Mouse (Mus musculus) lung, adult 2 months (tissue): Measurements from ENCODE around the gene Atoh8.
A peak's percentile ranks its signal among the peaks of the same experiment; 100 is the strongest.

ENCODE experiments used
- CTCF ChIP-seq: fragments of 200-500 bp; IDR thresholded peaks from 2 replicates; pipeline ENCODE4 v1.5.1; 2011; ENCODE audit warnings: mild to moderate bottlenecking, low read length, control low read depth; ENCODE audit not compliant: insufficient read depth
- POLR2A ChIP-seq: fragments of 200-500 bp; IDR thresholded peaks from 2 replicates; pipeline ENCODE4 v1.6.1; 2011; ENCODE audit warnings: low read depth, mild to moderate bottlenecking, control low read depth, low read length, borderline replicate concordance; ENCODE audit errors: extremely low read depth

DNA sequence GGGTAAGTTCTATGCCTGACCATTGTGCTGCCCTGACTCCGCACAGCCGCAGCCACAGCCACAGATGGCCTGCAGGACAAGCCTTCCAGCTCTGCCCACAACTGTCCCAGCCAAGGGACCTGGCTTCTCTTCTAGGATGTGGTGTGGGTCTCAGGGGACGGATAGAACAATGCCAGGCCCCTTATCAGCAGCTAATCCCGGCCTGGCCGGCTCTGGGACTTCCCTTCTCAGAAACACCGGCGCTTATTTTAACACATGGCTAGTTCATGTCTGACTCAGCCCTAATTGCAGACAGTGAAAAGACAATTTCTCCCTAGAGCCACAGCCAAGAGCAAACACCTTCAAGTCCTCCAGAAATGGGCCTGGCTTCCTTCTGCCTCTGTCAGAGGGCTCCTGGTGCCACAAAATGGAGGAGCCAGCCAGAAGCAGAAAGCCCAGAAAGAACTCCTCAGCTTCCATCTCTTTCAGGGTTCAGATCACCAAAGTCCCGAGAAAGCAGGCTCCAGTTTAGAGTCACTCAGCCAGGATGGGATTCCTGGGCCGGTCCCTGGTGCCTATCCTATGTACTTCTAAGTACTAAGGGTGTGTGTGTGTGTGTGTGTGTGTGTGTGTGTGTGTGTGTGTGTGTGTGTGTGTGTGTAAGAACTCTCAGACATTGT lies 42.3 kb upstream of the Atoh8 start:
- TF ChIP-seq POLR2A (0 out of 2 replicates have a peak, but pooled peaks have one; percentile 23), CTCF (no peak)
